Mouse (Mus musculus) layer of hippocampus, adult 9-10 months (tissue): ENCODE results near the gene Sidt1.
"Not testable (repeated sequence)": the region's sequence is repeated elsewhere in the genome, so short reads cannot be mapped to it uniquely, and the experiment has no call there.

Source experiments
- DNase-seq: peaks from one replicate; pipeline ENCODE4 v3.0.0; 2022; ENCODE audit warnings: low spot score

Gene Sidt1

GRCm38 (mm10) chr16:44302126-44302892, 30.7 kb downstream of the Sidt1 start:
- no peak for DNase-seq

GRCm38 (mm10) chr16:44299438-44300093, 33.4 kb downstream of the Sidt1 start:
- no peak for DNase-seq

- DNase-seq: no peak
Observed at GRCm38 (mm10) chr16:44293960-44294359, 39.0 kb downstream of the Sidt1 start.

GRCm38 (mm10) chr16:44292681-44293080, 40.3 kb downstream of the Sidt1 start:
- DNase-seq: not testable (repeated sequence)

GRCm38 (mm10) chr16:44289004-44289648, 43.9 kb downstream of the Sidt1 start:
- no peak for DNase-seq

GRCm38 (mm10) chr16:44287356-44287950, 45.5 kb downstream of the Sidt1 start:
- no peak for DNase-seq

- no peak for DNase-seq
Observed at GRCm38 (mm10) chr16:44282614-44283325, 50.2 kb downstream of the Sidt1 start.

- DNase-seq: no peak
Observed at GRCm38 (mm10) chr16:44282036-44282435, 51.0 kb downstream of the Sidt1 start.

- no peak for DNase-seq
Observed at GRCm38 (mm10) chr16:44280806-44281205, 52.2 kb downstream of the Sidt1 start.

GRCm38 (mm10) chr16:44277212-44277611, 55.8 kb downstream of the Sidt1 start:
- no peak for DNase-seq

- no peak for DNase-seq
Observed at GRCm38 (mm10) chr16:44271371-44272038, 61.5 kb downstream of the Sidt1 start.

- no peak for DNase-seq
Observed at GRCm38 (mm10) chr16:44270606-44271005, 62.4 kb downstream of the Sidt1 start.

GRCm38 (mm10) chr16:44269578-44269977, 63.4 kb downstream of the Sidt1 start:
- DNase-seq: no peak

GRCm38 (mm10) chr16:44268541-44269215, 64.3 kb downstream of the Sidt1 start:
- DNase-seq: peak; percentile 55

GRCm38 (mm10) chr16:44265562-44265961, 67.4 kb downstream of the Sidt1 start:
- no peak for DNase-seq

GRCm38 (mm10) chr16:44264916-44265315, 68.1 kb downstream of the Sidt1 start:
- DNase-seq: no peak

GRCm38 (mm10) chr16:44257476-44257875, 75.5 kb downstream of the Sidt1 start:
- DNase-seq: no peak

- DNase-seq: no peak
Observed at GRCm38 (mm10) chr16:44254698-44255097, 78.3 kb downstream of the Sidt1 start.

- DNase-seq: no peak
Observed at GRCm38 (mm10) chr16:44253797-44254634, 79.0 kb downstream of the Sidt1 start.

GRCm38 (mm10) chr16:44252735-44253134, 80.3 kb downstream of the Sidt1 start:
- no peak for DNase-seq
